Mouse (Mus musculus): ENCODE measurements around the gene Cask.

DNA sequence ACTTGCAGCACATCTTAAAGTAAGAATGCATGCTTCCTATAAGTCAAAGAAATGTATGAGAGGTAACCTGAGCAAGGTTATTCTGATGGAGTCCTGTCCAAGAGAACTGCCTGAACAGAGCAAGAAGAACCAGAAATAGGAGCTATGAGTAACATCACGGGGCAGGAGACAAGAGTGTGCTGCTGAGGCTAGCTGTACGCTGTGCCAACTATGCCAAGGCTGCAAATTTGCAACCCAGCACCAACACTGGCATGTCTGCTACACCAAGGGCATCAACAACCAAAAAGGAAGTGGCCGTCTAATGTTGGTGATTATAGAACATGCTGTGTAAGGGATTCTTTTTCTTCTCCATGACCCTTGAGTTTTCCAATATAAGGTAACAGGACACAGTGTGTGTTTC, 276.3 kb downstream of the Cask start:
- TF ChIP-seq CTCF (IDR thresholded peaks at IDR 0.05; ENCODE audit: extremely low read depth, insufficient read depth, insufficient read length, insufficient replicate concordance) (no peak), POLR2A (IDR thresholded peaks at IDR 0.05; ENCODE audit: low read depth, low read length) (no peak)

Measured in spleen, adult 2 months (tissue).